Comparison of ENCODE assay signal across 8 mouse cellular contexts in genomic region chr3:89270051-89270755, GRCm38 (mm10). TPM values are rescaled to one million over a fixed set of nuclear protein-coding genes. Genes with fewer than 3 reads are reported as not detected.
A peak's percentile ranks its signal among the peaks of the same experiment; 100 is the strongest.
DNase-seq lines count a peak whose midpoint lies in the region; ATAC-seq and TF ChIP-seq lines count a peak whose summit lies in the region.

Gene Slc50a1, minus strand, starts transcription at chr3:89270570.

- peak within 1 kb of the TSS; percentile 81 for H3K9ac ChIP-seq in heart, embryonic 11.5 days (ENCODE audit: low read depth, low read length)
- H3K9ac ChIP-seq in kidney, embryonic 15.5 days = peak within 1 kb of the TSS; percentile 63
- H3K9ac ChIP-seq in liver, embryonic 12.5 days = peak within 1 kb of the TSS; percentile 73
- peak within 1 kb of the TSS; percentile 59 for H3K9ac ChIP-seq in stomach, embryonic 15.5 days

- no peaks in the 10 kb centered on the region for H3K27me3 ChIP-seq in heart, embryonic 11.5 days (ENCODE audit: control insufficient read depth, insufficient read depth, low read length)
- no peaks in the 10 kb centered on the region for H3K27me3 ChIP-seq in kidney, embryonic 15.5 days
- H3K27me3 ChIP-seq in liver, embryonic 12.5 days (replicated peaks) = peaks cover 19% of the 10 kb centered on the region
- no peaks in the 10 kb centered on the region for H3K27me3 ChIP-seq in stomach, embryonic 15.5 days (replicated peaks)

- TF ChIP-seq POLR2A in embryonic fibroblast, embryonic 13.5 days (IDR thresholded peaks at IDR 0.05; ENCODE audit: low read depth, low read length) = peak; percentile 88

- H3K4me3 ChIP-seq in embryonic fibroblast, embryonic 13.5 days (ENCODE audit: insufficient read depth, low read length) = peak within 1 kb of the TSS; percentile 55
- H3K4me3 ChIP-seq in heart, embryonic 11.5 days (ENCODE audit: low read depth, low read length) = peak within 1 kb of the TSS; percentile 67
- H3K4me3 ChIP-seq in kidney, embryonic 15.5 days (replicated peaks) = peak within 1 kb of the TSS; percentile 57
- peak within 1 kb of the TSS; percentile 67 for H3K4me3 ChIP-seq in liver, embryonic 12.5 days
- peak within 1 kb of the TSS; percentile 61 for H3K4me3 ChIP-seq in stomach, embryonic 15.5 days (replicated peaks)

- peak; percentile 61 for ATAC-seq in heart, embryonic 11.5 days (replicated peaks; ENCODE audit: insufficient number of reproducible peaks, low FRiP score, low TSS enrichment)
- peak; percentile 55 for ATAC-seq in kidney, embryonic 15.5 days (replicated peaks; ENCODE audit: low FRiP score)
- ATAC-seq in liver, embryonic 12.5 days = peak; percentile 53
- ATAC-seq in stomach, embryonic 15.5 days (ENCODE audit: insufficient read depth, low FRiP score, low read depth) = peak; percentile 41; the same call in 1 of the 2 replicates

- DNase-seq in 3T3-L1 (ENCODE audit: low read depth, low spot score) = peak; percentile 62
- DNase-seq in adrenal gland, postnatal 4 days (ENCODE audit: low spot score in 2 of 2) = peak; percentile 59 to 78
- DNase-seq in natural killer cell, adult 2 months (ENCODE audit: low spot score in 2 of 2) = peak; percentile 35 to 48

- peaks cover 4% of the 10 kb centered on the region; the same call in 1 of the 2 replicates for H3K4me1 ChIP-seq in embryonic fibroblast, embryonic 13.5 days (ENCODE audit: control insufficient read depth, insufficient read depth, low read length)
- peaks cover 34% of the 10 kb centered on the region for H3K4me1 ChIP-seq in heart, embryonic 11.5 days (ENCODE audit: control insufficient read depth, insufficient read depth, low read length)
- peaks cover 44% of the 10 kb centered on the region for H3K4me1 ChIP-seq in kidney, embryonic 15.5 days
- H3K4me1 ChIP-seq in liver, embryonic 12.5 days = peaks cover 45% of the 10 kb centered on the region
- peaks cover 32% of the 10 kb centered on the region for H3K4me1 ChIP-seq in stomach, embryonic 15.5 days

- peaks cover 7% of the 10 kb centered on the region; the same call in 1 of the 2 replicates for H3K36me3 ChIP-seq in heart, embryonic 11.5 days (ENCODE audit: control insufficient read depth, insufficient read depth, low read length)
- peaks cover 39% of the 10 kb centered on the region for H3K36me3 ChIP-seq in kidney, embryonic 15.5 days
- peaks cover 5% of the 10 kb centered on the region; the same call in 1 of the 2 replicates for H3K36me3 ChIP-seq in liver, embryonic 12.5 days
- peaks cover 13% of the 10 kb centered on the region; the same call in 1 of the 2 replicates for H3K36me3 ChIP-seq in stomach, embryonic 15.5 days

- peak; percentile 16; the same call in 1 of the 2 replicates for TF ChIP-seq CTCF in embryonic fibroblast, embryonic 13.5 days (IDR thresholded peaks at IDR 0.05; ENCODE audit: borderline replicate concordance, insufficient read depth, low read length)

- H3K27ac ChIP-seq in embryonic fibroblast, embryonic 13.5 days (ENCODE audit: insufficient read depth, low read length) = peak within 1 kb of the TSS; percentile 78
- H3K27ac ChIP-seq in heart, embryonic 11.5 days (ENCODE audit: low read depth, low read length) = peak within 1 kb of the TSS; percentile 75
- peak within 1 kb of the TSS; percentile 90 for H3K27ac ChIP-seq in kidney, embryonic 15.5 days
- H3K27ac ChIP-seq in liver, embryonic 12.5 days = peak within 1 kb of the TSS; percentile 39
- H3K27ac ChIP-seq in stomach, embryonic 15.5 days = peak within 1 kb of the TSS; percentile 90

- peak within 1 kb of the TSS; percentile 89 for H3K4me2 ChIP-seq in heart, embryonic 11.5 days
- peak within 1 kb of the TSS; percentile 78 for H3K4me2 ChIP-seq in kidney, embryonic 15.5 days
- peak within 1 kb of the TSS; percentile 83 for H3K4me2 ChIP-seq in liver, embryonic 12.5 days
- peak within 1 kb of the TSS; percentile 72 for H3K4me2 ChIP-seq in stomach, embryonic 15.5 days

- 3% methylated on average over 39 of the region's 39 CpGs for WGBS in heart, embryonic 11.5 days (ENCODE audit: insufficient replicate concordance)
- 3% methylated on average over 39 of the region's 39 CpGs for WGBS in kidney, embryonic 15.5 days
- WGBS in liver, embryonic 12.5 days (ENCODE audit: insufficient replicate concordance) = 3% methylated on average over 39 of the region's 39 CpGs
- WGBS in stomach, embryonic 15.5 days = 2% methylated on average over 39 of the region's 39 CpGs

- H3K9me3 ChIP-seq in heart, embryonic 11.5 days (replicated peaks; ENCODE audit: control insufficient read depth, low read length) = no peaks in the 10 kb centered on the region
- no peaks in the 10 kb centered on the region for H3K9me3 ChIP-seq in kidney, embryonic 15.5 days (replicated peaks)
- H3K9me3 ChIP-seq in liver, embryonic 12.5 days (replicated peaks) = no peaks in the 10 kb centered on the region
- no peaks in the 10 kb centered on the region for H3K9me3 ChIP-seq in stomach, embryonic 15.5 days

RNA-seq across cellular contexts. Expression of gene Slc50a1, which starts in this region (rescaled TPM):
- total RNA-seq in adrenal gland, postnatal 4 days (2021) = 10 to 100 TPM; 62.4 to 63.1 TPM
- polyA plus RNA-seq in embryonic fibroblast, embryonic 13.5 days (2011; ENCODE audit: insufficient read length, low read depth, missing spikeins) = 91.5 and 103 TPM in 2 replicates
- 37.5 and 40.9 TPM in 2 replicates for polyA plus RNA-seq in heart, embryonic 11.5 days (2014; fragmentation: Nextera tagmentation; extraction: Ambion mirVana)
- polyA plus RNA-seq in kidney, embryonic 15.5 days (2015; fragmentation: Nextera tagmentation; extraction: Ambion mirVana) = 58.0 and 59.9 TPM in 2 replicates
- polyA plus RNA-seq in liver, embryonic 12.5 days (2016; fragmentation: Nextera tagmentation; extraction: Ambion mirVana) = 19.3 and 21.6 TPM in 2 replicates
- polyA plus RNA-seq in stomach, embryonic 15.5 days (2015; fragmentation: Nextera tagmentation; extraction: Ambion mirVana) = 74.4 and 75.3 TPM in 2 replicates

Comparison
In these comparisons a context has a peak if more than half of its experiments do, and no peak if none do; other contexts are left out.
1. Peak in every context shown above with its lines: DNase-seq, ATAC-seq, H3K4me3 ChIP-seq and H3K27ac ChIP-seq.
2. H3K27ac ChIP-seq: peak in every context shown above with its lines; median percentile 90 in kidney, embryonic 15.5 days; 90 in stomach, embryonic 15.5 days; 78 in embryonic fibroblast, embryonic 13.5 days; 75 in heart, embryonic 11.5 days; 39 in liver, embryonic 12.5 days.